Mouse (Mus musculus) heart, embryonic 16.5 days (tissue): ENCODE measurements around the gene Gm45521. TPM values are rescaled to one million over a fixed set of nuclear protein-coding genes. Genes with fewer than 3 reads are reported as not detected.
A peak's percentile ranks its signal among the peaks of the same experiment; 100 is the strongest.

ENCODE experiments used
- ATAC-seq: fragments of 200-750 bp; cut with Nextera tagmentation; replicated peaks from 2 replicates; pipeline ENCODE4 v1.8.0; 2017; ENCODE audit warnings: moderate number of reproducible peaks; ENCODE audit not compliant: insufficient read depth, low FRiP score; ENCODE audit errors: extremely low read depth
- H3K27ac ChIP-seq: fragments of 300-500 bp; sonication (generic); 2 replicates; pipeline ENCODE4 v1.5.1; 2014; ENCODE audit warnings: mild to moderate bottlenecking, low read length, control low read depth, moderate library complexity
- H3K27me3 ChIP-seq: fragments of 300-500 bp; sonication (generic); 2 replicates; pipeline ENCODE4 v1.6.1; 2014; ENCODE audit warnings: low read length, mixed read lengths; ENCODE audit not compliant: control insufficient read depth, insufficient read depth
- H3K36me3 ChIP-seq: fragments of 300-500 bp; sonication (generic); 2 replicates; pipeline ENCODE4 v1.6.1; 2014; ENCODE audit not compliant: control insufficient read depth, insufficient read depth
- H3K4me1 ChIP-seq: fragments of 300-500 bp; sonication (generic); 2 replicates; pipeline ENCODE4 v1.6.1; 2014; ENCODE audit warnings: low read length, mixed read lengths; ENCODE audit not compliant: control insufficient read depth, insufficient read depth
- H3K4me2 ChIP-seq: fragments of 300-500 bp; sonication (generic); 2 replicates; pipeline ENCODE4 v1.6.1; 2014; ENCODE audit warnings: low read depth, mild to moderate bottlenecking, control low read depth, low read length
- H3K4me3 ChIP-seq: fragments of 300-500 bp; sonication (generic); 2 replicates; pipeline ENCODE4 v1.5.1; 2014; ENCODE audit warnings: mild to moderate bottlenecking, control low read depth, low read length
- H3K9ac ChIP-seq: fragments of 300-500 bp; sonication (generic); 2 replicates; pipeline ENCODE4 v1.6.1; 2014; ENCODE audit warnings: low read length, control low read depth
- H3K9me3 ChIP-seq: fragments of 300-500 bp; sonication (generic); replicated peaks from 2 replicates; pipeline ENCODE4 v1.6.1; 2016; ENCODE audit warnings: low read length; ENCODE audit not compliant: control insufficient read depth
- WGBS: fragments of 180-500 bp; shearing (Covaris S2); extraction: QIAGEN DNeasy Blood & Tissue Kit; methylation state at CpG from one replicate; pipeline ENCODE4 v1.1.7; 2014; 5-methylcytosine and 5-hydroxymethylcytosine counted together
- polyA plus RNA-seq: library from polyadenylated mRNA; unstranded; fragments of >200 nt; fragmentation: Nextera tagmentation; extraction: Ambion mirVana; gene quantifications from 2 replicates; pipeline ENCODE4 v1.2.1, GENCODE M21; 2015

Gm45521 gene
- polyA plus RNA-seq, 1 experiment from 2014 or later, result not detected

DNA sequence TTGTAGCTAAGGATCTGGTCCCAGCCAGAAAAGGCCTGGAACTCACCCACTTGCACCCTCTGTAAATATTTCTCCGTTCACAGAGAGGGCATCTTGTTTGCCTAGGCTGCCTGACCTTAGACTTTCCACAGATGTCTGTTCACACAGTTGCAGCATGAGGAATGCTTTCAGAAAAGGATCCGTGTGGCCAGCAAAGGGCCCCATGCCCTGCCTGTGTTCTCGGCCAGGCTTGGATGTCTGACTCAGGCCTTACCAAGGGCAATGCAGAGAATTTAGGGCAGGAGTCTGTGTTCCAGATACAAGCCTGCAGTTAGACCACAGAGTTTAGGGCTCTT is 13.3 kb upstream of the Gm45521 start:
- 54% methylated on average over 3 of the region's 3 CpGs for WGBS
- Histone ChIP-seq H3K4me2 (no peak overlapping the region), H3K27ac (peak overlapping the region; percentile 8; the same call in 1 of the 2 replicates), H3K4me1 (peaks cover 27% of the 10 kb centered on the region), H3K9me3 (no peaks in the 10 kb centered on the region), H3K4me3 (no peak overlapping the region), H3K9ac (no peak overlapping the region), H3K27me3 (no peaks in the 10 kb centered on the region), H3K36me3 (peaks cover 10% of the 10 kb centered on the region; the same call in 1 of the 2 replicates)
- ATAC-seq, result no peak

DNA sequence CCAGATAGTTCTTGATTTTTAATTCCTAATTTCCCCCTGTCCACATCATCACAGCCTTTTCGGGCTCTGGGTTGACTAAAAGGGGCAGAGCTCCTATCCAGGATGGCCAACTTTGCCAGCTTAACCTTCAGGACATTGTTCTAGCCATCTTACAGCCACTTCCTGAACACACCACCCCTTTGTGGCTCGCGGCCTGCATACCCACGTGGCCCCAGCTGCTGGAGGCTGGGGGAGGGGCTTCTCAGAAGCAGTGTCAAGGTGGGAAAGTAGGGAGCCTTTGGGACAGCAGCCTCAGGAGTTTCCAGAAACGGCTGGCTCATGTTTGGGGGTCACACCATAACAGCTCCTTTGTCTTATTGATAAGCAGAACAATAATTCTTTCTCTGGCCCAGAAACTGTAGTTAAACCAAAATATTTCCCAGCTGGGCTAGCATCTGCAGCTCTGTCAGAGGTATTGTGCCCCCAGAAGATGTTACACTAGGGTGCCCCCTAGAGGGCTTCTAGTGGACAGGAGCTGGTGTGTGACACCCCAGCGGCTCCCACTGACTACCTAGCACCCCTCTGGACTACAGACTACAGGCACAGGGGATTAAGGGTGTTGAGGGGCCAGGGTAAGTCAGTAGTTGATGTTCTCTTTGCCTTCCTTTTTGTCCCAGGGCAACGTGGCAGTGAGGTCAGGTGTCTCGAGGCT is 12.6 kb upstream of the Gm45521 start:
- Histone ChIP-seq H3K27ac (no peak overlapping the region), H3K4me2 (no peak overlapping the region), H3K4me1 (peaks cover 27% of the 10 kb centered on the region), H3K9ac (no peak overlapping the region), H3K9me3 (no peaks in the 10 kb centered on the region), H3K4me3 (no peak overlapping the region), H3K36me3 (peaks cover 12% of the 10 kb centered on the region; the same call in 1 of the 2 replicates), H3K27me3 (no peaks in the 10 kb centered on the region)
- WGBS, result 47% methylated on average over 8 of the region's 8 CpGs
- no peak for ATAC-seq

DNA sequence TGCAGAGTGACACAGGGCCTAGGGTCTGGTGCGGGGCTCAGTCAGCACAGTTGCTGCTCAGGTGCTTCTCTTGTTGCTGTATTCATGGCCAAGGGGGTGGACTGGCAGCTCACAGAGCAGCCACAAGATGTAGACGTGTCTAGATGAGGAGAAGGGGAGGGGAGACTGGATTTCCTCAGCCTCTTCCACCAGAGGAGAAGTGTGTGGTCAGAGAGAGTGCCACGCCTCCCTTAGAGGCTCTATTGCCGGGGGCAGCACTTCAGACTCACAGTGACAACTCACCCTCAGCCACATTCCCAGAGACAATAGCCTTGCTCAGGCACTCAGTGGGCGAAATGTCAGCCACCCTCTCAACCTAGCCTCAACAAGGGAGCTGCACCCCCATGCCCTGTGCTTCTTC is 11.8 kb upstream of the Gm45521 start:
- Histone ChIP-seq H3K36me3 (peaks cover 19% of the 10 kb centered on the region), H3K9ac (no peak overlapping the region), H3K27ac (no peak overlapping the region), H3K27me3 (no peaks in the 10 kb centered on the region), H3K9me3 (no peaks in the 10 kb centered on the region), H3K4me3 (no peak overlapping the region), H3K4me2 (no peak overlapping the region), H3K4me1 (peaks cover 27% of the 10 kb centered on the region)
- ATAC-seq, result no peak
- WGBS, result 70% methylated on average over 5 of the region's 5 CpGs

DNA sequence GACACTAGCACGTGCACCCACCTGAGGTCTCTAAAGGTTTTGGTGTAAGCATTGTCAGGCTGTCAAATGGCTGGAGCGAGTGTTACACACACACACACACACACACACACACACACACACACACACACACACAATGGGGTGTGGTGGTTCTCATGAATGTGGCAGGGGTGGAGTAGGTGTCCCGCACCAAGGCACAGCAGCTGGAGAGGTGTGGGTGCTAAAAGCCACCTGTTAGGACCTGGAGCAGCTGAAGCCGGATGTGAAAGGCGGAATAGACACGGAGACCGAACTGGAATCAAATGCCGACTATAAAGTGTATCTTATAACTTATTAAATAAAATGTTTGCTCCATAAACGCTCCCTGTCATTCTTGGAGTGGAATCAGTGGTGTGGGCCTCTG is 5.9 kb upstream of the Gm45521 start:
- Histone ChIP-seq H3K27me3 (no peaks in the 10 kb centered on the region), H3K9ac (no peak overlapping the region), H3K36me3 (peaks cover 22% of the 10 kb centered on the region), H3K4me3 (no peak overlapping the region), H3K4me1 (peaks cover 26% of the 10 kb centered on the region), H3K4me2 (no peak overlapping the region), H3K27ac (no peak overlapping the region), H3K9me3 (no peaks in the 10 kb centered on the region)
- no peak for ATAC-seq
- WGBS, result 95% methylated on average over 9 of the region's 9 CpGs

DNA sequence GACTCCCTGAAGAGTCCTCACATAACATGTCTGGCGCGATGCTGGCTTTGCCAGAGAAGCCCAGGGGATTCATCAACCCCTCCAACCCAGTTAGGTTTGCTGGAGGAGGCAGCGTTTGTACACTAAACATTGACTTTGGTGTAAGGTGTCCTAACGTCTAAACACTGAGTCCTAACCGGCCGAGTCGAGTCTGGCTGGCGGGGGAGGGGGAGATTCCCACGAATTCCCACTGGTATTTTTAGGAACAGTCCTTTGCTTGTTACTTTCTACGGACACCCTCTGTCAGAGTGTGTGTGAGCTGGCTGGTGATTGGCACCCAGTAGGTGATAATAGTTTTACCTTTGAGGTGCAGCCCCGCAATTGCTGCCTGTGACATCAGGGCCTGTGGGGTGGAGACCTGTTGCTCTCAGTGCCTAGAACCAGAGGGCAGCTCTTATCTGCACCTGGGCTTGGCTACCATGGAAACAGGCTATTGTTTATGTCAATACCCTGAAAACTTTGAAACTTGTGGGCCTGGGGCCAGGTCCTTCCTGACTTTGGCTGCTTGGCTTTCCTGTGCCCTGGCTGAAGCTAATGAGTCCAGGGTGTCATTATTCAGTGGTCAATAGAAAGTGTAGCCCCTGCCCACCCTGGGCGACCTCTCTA is 4.4 kb upstream of the Gm45521 start:
- Histone ChIP-seq H3K4me1 (peaks cover 26% of the 10 kb centered on the region), H3K27me3 (no peaks in the 10 kb centered on the region), H3K4me3 (no peak overlapping the region), H3K4me2 (peak overlapping the region; percentile 22), H3K9me3 (no peaks in the 10 kb centered on the region), H3K9ac (peak overlapping the region; percentile 30), H3K36me3 (peaks cover 22% of the 10 kb centered on the region), H3K27ac (peak overlapping the region; percentile 83)
- ATAC-seq, result peak; percentile 68
- WGBS, result 12% methylated on average over 12 of the region's 12 CpGs

DNA sequence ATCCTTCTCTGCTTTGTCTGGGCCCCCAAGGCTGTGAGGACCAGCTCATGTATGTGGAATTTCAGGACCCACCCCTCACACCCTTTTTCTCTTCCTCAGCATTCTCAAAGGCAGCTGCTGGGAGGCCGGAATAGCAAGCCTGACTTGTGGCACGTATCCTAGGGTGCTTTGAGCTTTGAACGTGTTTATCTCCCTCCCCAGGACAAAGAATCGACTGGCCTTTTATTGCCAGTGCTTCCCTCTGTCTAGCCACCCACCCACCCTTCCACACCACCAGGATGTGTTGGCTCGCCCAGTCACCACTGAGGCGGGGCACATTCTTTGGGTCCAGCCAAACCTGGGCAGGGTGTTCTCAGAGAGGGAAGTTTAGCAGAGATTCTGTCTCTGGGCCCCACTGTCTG is 3.0 kb upstream of the Gm45521 start:
- Histone ChIP-seq H3K27ac (peak overlapping the region; percentile 83), H3K9ac (0 out of 2 replicates have a peak overlapping the region, but pooled peaks have one; percentile 12), H3K4me2 (no peak overlapping the region), H3K9me3 (no peaks in the 10 kb centered on the region), H3K4me1 (peaks cover 28% of the 10 kb centered on the region), H3K36me3 (peaks cover 15% of the 10 kb centered on the region), H3K4me3 (no peak overlapping the region), H3K27me3 (no peaks in the 10 kb centered on the region)
- ATAC-seq, result 0 out of 2 replicates have a peak, but pooled peaks have one; percentile 29
- 34% methylated on average over 6 of the region's 6 CpGs for WGBS

DNA sequence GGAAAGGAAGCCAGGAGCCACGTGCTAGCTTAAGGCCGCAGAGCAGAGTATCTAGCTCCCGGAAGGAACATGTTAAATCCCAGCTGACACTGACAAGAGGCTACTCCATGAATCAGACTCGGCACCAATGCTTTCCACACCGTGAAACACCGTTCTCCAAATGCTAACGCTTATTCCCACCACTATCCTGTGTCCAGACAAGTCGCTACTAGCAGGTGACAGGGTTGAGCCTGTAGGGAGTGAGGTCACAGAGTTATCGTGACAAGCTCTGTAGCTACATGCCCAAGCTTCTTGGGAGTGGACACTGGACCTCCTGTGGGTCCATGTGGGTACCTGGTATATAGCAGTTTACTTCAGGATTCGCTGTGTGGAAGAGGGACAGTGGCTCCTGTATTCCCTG is 661 bp upstream of the Gm45521 start:
- Histone ChIP-seq H3K4me1 (peaks cover 31% of the 10 kb centered on the region), H3K4me3 (no peak overlapping the region), H3K36me3 (no peaks in the 10 kb centered on the region), H3K9me3 (no peaks in the 10 kb centered on the region), H3K4me2 (no peak overlapping the region), H3K27me3 (no peaks in the 10 kb centered on the region), H3K9ac (no peak overlapping the region), H3K27ac (no peak overlapping the region)
- 66% methylated on average over 10 of the region's 10 CpGs for WGBS
- ATAC-seq, result no peak

DNA sequence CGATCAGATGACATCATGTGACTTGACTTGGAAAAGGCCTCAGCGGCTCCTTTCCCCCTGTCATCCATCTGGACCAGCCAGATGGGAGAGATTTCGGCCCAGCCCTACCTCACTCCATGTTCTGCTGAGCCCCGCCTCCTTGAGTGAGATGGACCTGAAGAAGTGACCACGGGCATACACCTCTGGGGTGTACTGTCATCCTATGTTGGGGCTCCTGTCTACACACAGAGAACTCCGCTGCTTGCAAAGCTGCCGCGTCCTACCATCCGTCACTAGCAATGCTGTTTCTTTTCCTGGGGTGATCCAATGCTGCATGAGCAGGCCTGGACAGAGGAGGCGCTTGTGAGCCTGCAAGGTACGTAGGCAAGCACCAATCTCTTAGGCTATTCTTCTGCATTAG is 3.5 kb downstream of the Gm45521 start:
- H3K36me3 ChIP-seq, result no peaks in the 10 kb centered on the region
- 63% methylated on average over 11 of the region's 11 CpGs for WGBS
- no peak; the same call in 1 of the 2 replicates for ATAC-seq
- H3K4me3 ChIP-seq, result no peak overlapping the region
- peaks cover 10% of the 10 kb centered on the region for H3K4me1 ChIP-seq
- no peak overlapping the region for H3K27ac ChIP-seq
- H3K27me3 ChIP-seq, result no peaks in the 10 kb centered on the region
- H3K9ac ChIP-seq, result no peak overlapping the region
- no peak overlapping the region for H3K4me2 ChIP-seq
- H3K9me3 ChIP-seq, result no peaks in the 10 kb centered on the region

DNA sequence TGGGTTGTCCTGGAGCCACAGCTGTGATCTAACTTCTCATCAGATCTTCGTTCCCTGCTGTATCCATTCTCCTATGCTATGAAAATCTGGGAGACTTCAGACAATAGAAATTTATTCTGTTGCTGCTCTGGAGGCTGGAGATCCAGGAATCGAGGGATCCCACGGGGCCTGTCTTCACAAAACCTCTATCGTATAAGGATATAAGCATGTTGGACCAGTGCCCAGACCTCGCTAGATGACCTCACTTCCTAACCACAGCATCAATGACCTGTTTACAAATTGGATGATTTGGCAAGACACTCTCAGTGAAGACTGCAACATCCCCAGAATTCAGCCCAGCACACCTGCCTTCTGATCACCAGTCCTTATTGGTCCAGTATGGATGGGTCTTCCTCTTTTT is 4.6 kb downstream of the Gm45521 start:
- Histone ChIP-seq H3K4me1 (peaks cover 10% of the 10 kb centered on the region), H3K9me3 (no peaks in the 10 kb centered on the region), H3K36me3 (no peaks in the 10 kb centered on the region), H3K27me3 (no peaks in the 10 kb centered on the region), H3K4me3 (no peak overlapping the region), H3K9ac (no peak overlapping the region), H3K4me2 (no peak overlapping the region), H3K27ac (no peak overlapping the region; the same call in 1 of the 2 replicates)
- no peak for ATAC-seq
- WGBS, result 28% methylated on average over 5 of the region's 5 CpGs
